Mouse (Mus musculus) forebrain, embryonic 14.5 days (tissue): ENCODE data around the gene Gm20388. TPM values are rescaled to one million over a fixed set of nuclear protein-coding genes. Genes with fewer than 3 reads are reported as not detected.
A peak's percentile ranks its signal among the peaks of the same experiment; 100 is the strongest.

Experiments used
- ATAC-seq: fragments of 200-750 bp; cut with Nextera tagmentation; 2 replicates; pipeline ENCODE4 v1.8.0; 2017; ENCODE audit warnings: mild to moderate bottlenecking, moderate library complexity
- DNase-seq: peaks from one replicate; pipeline ENCODE4 v3.0.0-alpha.2; 2015; ENCODE audit warnings: low spot score
- H3K27ac ChIP-seq: fragments of 300-500 bp; sonication (generic); 2 replicates; pipeline ENCODE4 v1.5.1; 2014; ENCODE audit warnings: low read depth, mild to moderate bottlenecking, control low read depth, low read length, moderate library complexity
- H3K27me3 ChIP-seq: fragments of 300-500 bp; sonication (generic); replicated peaks from 2 replicates; pipeline ENCODE4 v1.6.1; 2014; ENCODE audit warnings: low read length, control low read depth, mixed read lengths; ENCODE audit not compliant: control insufficient read depth, insufficient read depth
- H3K36me3 ChIP-seq: fragments of 300-500 bp; sonication (generic); 2 replicates; pipeline ENCODE4 v1.6.1; 2014; ENCODE audit warnings: low read length, control low read depth; ENCODE audit not compliant: control insufficient read depth, insufficient read depth
- H3K4me1 ChIP-seq: fragments of 300-500 bp; sonication (generic); 2 replicates; pipeline ENCODE4 v1.6.1; 2014; ENCODE audit warnings: antibody characterized with exemption, low read length, control low read depth; ENCODE audit not compliant: control insufficient read depth, insufficient read depth
- H3K4me2 ChIP-seq: fragments of 300-500 bp; sonication (generic); 2 replicates; pipeline ENCODE4 v1.6.1; 2014; ENCODE audit warnings: mild to moderate bottlenecking, control low read depth, low read length
- H3K4me3 ChIP-seq: fragments of 300-500 bp; sonication (generic); 2 replicates; pipeline ENCODE4 v1.5.1; 2014; ENCODE audit warnings: low read depth, low read length, control low read depth
- H3K9ac ChIP-seq: fragments of 300-500 bp; sonication (generic); 2 replicates; pipeline ENCODE4 v1.6.1; 2014; ENCODE audit warnings: mild to moderate bottlenecking, low read length, control low read depth, moderate library complexity
- H3K9me3 ChIP-seq: fragments of 300-500 bp; sonication (generic); replicated peaks from 2 replicates; pipeline ENCODE4 v1.6.1; 2016; ENCODE audit warnings: low read length, control low read depth, mixed read lengths; ENCODE audit not compliant: control insufficient read depth
- WGBS: fragments of 180-500 bp; shearing (Covaris S2); extraction: QIAGEN DNeasy Blood & Tissue Kit; methylation state at CpG from one replicate; pipeline ENCODE4 v1.1.7; 2014; 5-methylcytosine and 5-hydroxymethylcytosine counted together
- polyA plus RNA-seq: library from polyadenylated mRNA; unstranded; fragments of >200 nt; fragmentation: Nextera tagmentation; extraction: Ambion mirVana; gene quantifications from 2 replicates; pipeline ENCODE4 v1.2.1, GENCODE M21; 2014

The Gm20388 gene
- polyA plus RNA-seq, 1 experiment from 2014 or later: 7.4 TPM

- ATAC-seq: no peak
- no peak overlapping the region for H3K4me2 ChIP-seq
- no peaks in the 10 kb centered on the region for H3K27me3 ChIP-seq
- H3K27ac ChIP-seq: no peak overlapping the region
- no peak overlapping the region for H3K9ac ChIP-seq
- no peak overlapping the region for H3K4me3 ChIP-seq
- 81% methylated on average over 11 of the region's 11 CpGs for WGBS
- H3K9me3 ChIP-seq: no peaks in the 10 kb centered on the region
- no peaks in the 10 kb centered on the region for H3K4me1 ChIP-seq
- H3K36me3 ChIP-seq: no peaks in the 10 kb centered on the region
- no peak for DNase-seq
Measured at GRCm38 (mm10) chr8:122238225-122238624, 2327.6 kb downstream of the Gm20388 start.

GRCm38 (mm10) chr8:122238731-122239130, 2328.1 kb downstream of the Gm20388 start:
- no peaks in the 10 kb centered on the region for H3K36me3 ChIP-seq
- H3K27me3 ChIP-seq: no peaks in the 10 kb centered on the region
- H3K9me3 ChIP-seq: no peaks in the 10 kb centered on the region
- no peak overlapping the region for H3K4me2 ChIP-seq
- H3K4me1 ChIP-seq: no peaks in the 10 kb centered on the region
- WGBS: 77% methylated on average over 8 of the region's 8 CpGs
- no peak overlapping the region for H3K9ac ChIP-seq
- DNase-seq (no peak), ATAC-seq (no peak)
- H3K27ac ChIP-seq: no peak overlapping the region
- no peak overlapping the region for H3K4me3 ChIP-seq

GRCm38 (mm10) chr8:122240241-122241026, 2329.8 kb downstream of the Gm20388 start:
- Histone ChIP-seq H3K9ac (no peak overlapping the region), H3K4me2 (no peak overlapping the region), H3K9me3 (no peaks in the 10 kb centered on the region), H3K27ac (no peak overlapping the region), H3K36me3 (no peaks in the 10 kb centered on the region), H3K27me3 (no peaks in the 10 kb centered on the region), H3K4me1 (no peaks in the 10 kb centered on the region), H3K4me3 (no peak overlapping the region)
- 86% methylated on average over 16 of the region's 16 CpGs for WGBS
- ATAC-seq: no peak
- DNase-seq: no peak

GRCm38 (mm10) chr8:122243310-122243709, 2332.7 kb downstream of the Gm20388 start:
- H3K36me3 ChIP-seq: no peaks in the 10 kb centered on the region
- H3K27ac ChIP-seq: no peak overlapping the region
- no peaks in the 10 kb centered on the region for H3K27me3 ChIP-seq
- no peaks in the 10 kb centered on the region for H3K9me3 ChIP-seq
- ATAC-seq (no peak), DNase-seq (no peak)
- H3K9ac ChIP-seq: no peak overlapping the region
- no peak overlapping the region for H3K4me2 ChIP-seq
- H3K4me1 ChIP-seq: no peaks in the 10 kb centered on the region
- H3K4me3 ChIP-seq: no peak overlapping the region
- WGBS: 86% methylated on average over 4 of the region's 4 CpGs

GRCm38 (mm10) chr8:122245161-122245560, 2334.5 kb downstream of the Gm20388 start:
- Histone ChIP-seq H3K4me1 (no peaks in the 10 kb centered on the region), H3K4me2 (no peak overlapping the region), H3K36me3 (no peaks in the 10 kb centered on the region), H3K4me3 (no peak overlapping the region), H3K9me3 (no peaks in the 10 kb centered on the region), H3K27ac (no peak overlapping the region), H3K27me3 (no peaks in the 10 kb centered on the region), H3K9ac (no peak overlapping the region)
- ATAC-seq (no peak), DNase-seq (no peak)
- WGBS: 79% methylated on average over 6 of the region's 6 CpGs

- Histone ChIP-seq H3K27me3 (no peaks in the 10 kb centered on the region), H3K36me3 (no peaks in the 10 kb centered on the region), H3K4me2 (no peak overlapping the region), H3K9me3 (no peaks in the 10 kb centered on the region), H3K4me1 (no peaks in the 10 kb centered on the region), H3K27ac (no peak overlapping the region), H3K4me3 (no peak overlapping the region), H3K9ac (no peak overlapping the region)
- 41% methylated on average over 12 of the region's 12 CpGs for WGBS
- ATAC-seq: no peak
- DNase-seq: peak; percentile 32
Measured at GRCm38 (mm10) chr8:122246257-122247211, 2335.9 kb downstream of the Gm20388 start.

- whole genome bisulfite sequencing: 96% methylated on average over 1 of the region's 1 CpGs
- Histone ChIP-seq H3K27me3 (no peaks in the 10 kb centered on the region), H3K4me2 (no peak overlapping the region), H3K9me3 (no peaks in the 10 kb centered on the region), H3K4me3 (no peak overlapping the region), H3K36me3 (no peaks in the 10 kb centered on the region), H3K9ac (no peak overlapping the region), H3K27ac (no peak overlapping the region), H3K4me1 (no peaks in the 10 kb centered on the region)
- DNase-seq (no peak), ATAC-seq (no peak)
Measured at GRCm38 (mm10) chr8:122251739-122252138, 2341.1 kb downstream of the Gm20388 start.

- Histone ChIP-seq H3K27me3 (no peaks in the 10 kb centered on the region), H3K9me3 (no peaks in the 10 kb centered on the region), H3K9ac (no peak overlapping the region), H3K4me2 (no peak overlapping the region), H3K36me3 (no peaks in the 10 kb centered on the region), H3K4me1 (no peaks in the 10 kb centered on the region), H3K4me3 (no peak overlapping the region), H3K27ac (no peak overlapping the region)
- no peak for DNase-seq
- no peak for ATAC-seq
- WGBS: 54% methylated on average over 5 of the region's 5 CpGs
Measured at GRCm38 (mm10) chr8:122252366-122252765, 2341.7 kb downstream of the Gm20388 start.
